In genomic region chr7:44589149-44589548, GRCm38 (mm10) we compare ENCODE assay signal across 8 mouse cellular contexts. TPM values are rescaled to one million over a fixed set of nuclear protein-coding genes. Genes with fewer than 3 reads are reported as not detected.
DNase-seq lines count a peak whose midpoint lies in the region; ATAC-seq and TF ChIP-seq lines count a peak whose summit lies in the region.

No protein-coding gene starts in this region.

- H3K4me2 ChIP-seq in intestine, postnatal 0 days (replicated peaks; ENCODE audit: low read depth) = peak overlapping the region; percentile 73
- H3K4me2 ChIP-seq in limb, embryonic 11.5 days (ENCODE audit: low read depth, severe bottlenecking) = peak overlapping the region; percentile 39
- peak overlapping the region; percentile 100 for H3K4me2 ChIP-seq in midbrain, embryonic 12.5 days (replicated peaks)

- no peak overlapping the region for H3K9ac ChIP-seq in intestine, postnatal 0 days (ENCODE audit: low read depth, low read length)
- H3K9ac ChIP-seq in limb, embryonic 11.5 days (ENCODE audit: low read length) = no peak overlapping the region
- peak overlapping the region; percentile 52; the same call in 1 of the 2 replicates for H3K9ac ChIP-seq in midbrain, embryonic 12.5 days (replicated peaks)

- 0% methylated on average over 24 of the region's 33 CpGs for WGBS in intestine, postnatal 0 days
- WGBS in limb, embryonic 11.5 days = 0% methylated on average over 31 of the region's 33 CpGs
- WGBS in midbrain, embryonic 12.5 days = 0% methylated on average over 33 of the region's 33 CpGs

- H3K4me1 ChIP-seq in intestine, postnatal 0 days (replicated peaks; ENCODE audit: control insufficient read depth, insufficient read depth, low read length) = peaks cover 4% of the 10 kb centered on the region; the same call in 1 of the 2 replicates
- H3K4me1 ChIP-seq in limb, embryonic 11.5 days (ENCODE audit: control insufficient read depth, insufficient read depth, low read length) = peaks cover 15% of the 10 kb centered on the region; the same call in 1 of the 2 replicates
- peaks cover 65% of the 10 kb centered on the region for H3K4me1 ChIP-seq in midbrain, embryonic 12.5 days

- peak; percentile 67 to 86 for DNase-seq in left cerebral cortex, adult 18-20 months (ENCODE audit: low spot score in 2 of 2)
- no peak for DNase-seq in left cerebral cortex, adult 11 months (ENCODE audit: low spot score)
- DNase-seq in cerebellum, postnatal 36 days = peak; percentile 92 to 97
- peak; percentile 85 for DNase-seq in limb, embryonic 11.5 days (ENCODE audit: low spot score)
- peak; percentile 22 to 63 for DNase-seq in spleen, postnatal 10 days (ENCODE audit: low spot score in 2 of 2)

- H3K9me3 ChIP-seq in intestine, postnatal 0 days (ENCODE audit: control insufficient read depth) = no peaks in the 10 kb centered on the region
- no peaks in the 10 kb centered on the region for H3K9me3 ChIP-seq in limb, embryonic 11.5 days (ENCODE audit: control insufficient read depth, low read length)
- no peaks in the 10 kb centered on the region for H3K9me3 ChIP-seq in midbrain, embryonic 12.5 days

- ATAC-seq in granulocyte monocyte progenitor cell, adult 5-6 weeks (replicated peaks; ENCODE audit: poor library complexity, severe bottlenecking) = peak; percentile 54
- ATAC-seq in intestine, postnatal 0 days = no peak
- peak; percentile 40; the same call in 1 of the 2 replicates for ATAC-seq in limb, embryonic 11.5 days (ENCODE audit: insufficient number of reproducible peaks, low FRiP score, low TSS enrichment, low read depth)
- peak; percentile 21; the same call in 1 of the 2 replicates for ATAC-seq in midbrain, embryonic 12.5 days (ENCODE audit: low FRiP score, low read depth)

- TF ChIP-seq CTCF in intestine, postnatal 0 days (IDR thresholded peaks at IDR 0.05; ENCODE audit: low read depth) = peak; percentile 14; the same call in 1 of the 2 replicates

- H3K27ac ChIP-seq in intestine, postnatal 0 days (ENCODE audit: low read depth, low read length) = no peak overlapping the region
- H3K27ac ChIP-seq in limb, embryonic 11.5 days (replicated peaks; ENCODE audit: low read depth, low read length) = no peak overlapping the region
- H3K27ac ChIP-seq in midbrain, embryonic 12.5 days (replicated peaks) = peak overlapping the region; percentile 46; the same call in 1 of the 2 replicates

- no peaks in the 10 kb centered on the region for H3K36me3 ChIP-seq in intestine, postnatal 0 days (ENCODE audit: control insufficient read depth, insufficient read depth)
- H3K36me3 ChIP-seq in limb, embryonic 11.5 days (ENCODE audit: control insufficient read depth, insufficient read depth, low read length) = no peaks in the 10 kb centered on the region
- H3K36me3 ChIP-seq in midbrain, embryonic 12.5 days = no peaks in the 10 kb centered on the region

- H3K4me3 ChIP-seq in intestine, postnatal 0 days (ENCODE audit: low read depth, low read length) = peak overlapping the region; percentile 43
- peak overlapping the region; percentile 11 for H3K4me3 ChIP-seq in limb, embryonic 11.5 days (ENCODE audit: low read depth, low read length)
- peak overlapping the region; percentile 72 for H3K4me3 ChIP-seq in midbrain, embryonic 12.5 days

- H3K27me3 ChIP-seq in intestine, postnatal 0 days (replicated peaks; ENCODE audit: control insufficient read depth, insufficient read depth, low read length) = peaks cover 78% of the 10 kb centered on the region
- peaks cover 78% of the 10 kb centered on the region for H3K27me3 ChIP-seq in limb, embryonic 11.5 days (ENCODE audit: control insufficient read depth, insufficient read depth, low read length)
- H3K27me3 ChIP-seq in midbrain, embryonic 12.5 days = peaks cover 70% of the 10 kb centered on the region

RNA-seq across cellular contexts. Expression of gene Kcnc3, which starts 1.3 kb away (rescaled TPM):
- total RNA-seq in left cerebral cortex, adult 18-20 months (2021) = 100 to 1,000 TPM in 1 of 2 experiments, 10 to 100 TPM in 1; 94.5 to 111 TPM
- total RNA-seq in granulocyte monocyte progenitor cell, adult 5-6 weeks (2014; fragmentation: Nextera tagmentation) = 0.36 and 0.92 TPM in 2 replicates
- total RNA-seq in granulocyte monocyte progenitor cell, adult 5-6 weeks (2017) = 0.05 TPM in 1 of 2 replicates, not detected in the other
- polyA plus RNA-seq in intestine, postnatal 0 days (2015; fragmentation: Nextera tagmentation; extraction: Ambion mirVana) = 0.20 TPM in 2 replicates
- polyA plus RNA-seq in limb, embryonic 11.5 days (2014; fragmentation: Nextera tagmentation; extraction: Ambion mirVana) = 0.31 and 0.36 TPM in 2 replicates
- 2.3 and 2.6 TPM in 2 replicates for polyA plus RNA-seq in midbrain, embryonic 12.5 days (2016; fragmentation: Nextera tagmentation; extraction: Ambion mirVana)

RNA-seq across cellular contexts. Expression of gene Napsa, which starts 17.0 kb away (rescaled TPM):
- total RNA-seq in left cerebral cortex, adult 18-20 months (2021) = under 1 TPM in 1 of 2 experiments, not detected in 1; 0.37 TPM
- 258 and 328 TPM in 2 replicates for total RNA-seq in granulocyte monocyte progenitor cell, adult 5-6 weeks (2014; fragmentation: Nextera tagmentation)
- 107 and 112 TPM in 2 replicates for total RNA-seq in granulocyte monocyte progenitor cell, adult 5-6 weeks (2017)
- 0.99 and 1.1 TPM in 2 replicates for polyA plus RNA-seq in intestine, postnatal 0 days (2015; fragmentation: Nextera tagmentation; extraction: Ambion mirVana)
- 0.44 and 0.61 TPM in 2 replicates for polyA plus RNA-seq in limb, embryonic 11.5 days (2014; fragmentation: Nextera tagmentation; extraction: Ambion mirVana)
- polyA plus RNA-seq in midbrain, embryonic 12.5 days (2016; fragmentation: Nextera tagmentation; extraction: Ambion mirVana) = 0.45 and 0.60 TPM in 2 replicates

RNA-seq across cellular contexts. Expression of gene Nr1h2, which starts 35.4 kb away (rescaled TPM):
- 10 to 100 TPM; 75.2 to 85.6 TPM for total RNA-seq in left cerebral cortex, adult 18-20 months (2021)
- 56.8 and 63.3 TPM in 2 replicates for total RNA-seq in granulocyte monocyte progenitor cell, adult 5-6 weeks (2014; fragmentation: Nextera tagmentation)
- 21.5 and 34.6 TPM in 2 replicates for total RNA-seq in granulocyte monocyte progenitor cell, adult 5-6 weeks (2017)
- polyA plus RNA-seq in intestine, postnatal 0 days (2015; fragmentation: Nextera tagmentation; extraction: Ambion mirVana) = 71.3 and 73.9 TPM in 2 replicates
- polyA plus RNA-seq in limb, embryonic 11.5 days (2014; fragmentation: Nextera tagmentation; extraction: Ambion mirVana) = 70.2 and 72.1 TPM in 2 replicates
- 78.2 and 80.3 TPM in 2 replicates for polyA plus RNA-seq in midbrain, embryonic 12.5 days (2016; fragmentation: Nextera tagmentation; extraction: Ambion mirVana)

RNA-seq across cellular contexts. Expression of gene Pold1, which starts 40.5 kb away (rescaled TPM):
- 10 to 100 TPM in 1 of 2 experiments, 1 to 10 TPM in 1; 9.7 to 10.8 TPM for total RNA-seq in left cerebral cortex, adult 18-20 months (2021)
- total RNA-seq in granulocyte monocyte progenitor cell, adult 5-6 weeks (2014; fragmentation: Nextera tagmentation) = 102 and 131 TPM in 2 replicates
- 63.4 and 70.2 TPM in 2 replicates for total RNA-seq in granulocyte monocyte progenitor cell, adult 5-6 weeks (2017)
- polyA plus RNA-seq in intestine, postnatal 0 days (2015; fragmentation: Nextera tagmentation; extraction: Ambion mirVana) = 16.8 and 18.3 TPM in 2 replicates
- polyA plus RNA-seq in limb, embryonic 11.5 days (2014; fragmentation: Nextera tagmentation; extraction: Ambion mirVana) = 82.5 and 84.3 TPM in 2 replicates
- 94.1 and 96.0 TPM in 2 replicates for polyA plus RNA-seq in midbrain, embryonic 12.5 days (2016; fragmentation: Nextera tagmentation; extraction: Ambion mirVana)

RNA-seq across cellular contexts. Expression of gene Spib, which starts 57.3 kb away (rescaled TPM):
- total RNA-seq in left cerebral cortex, adult 18-20 months (2021) = under 1 TPM; 0.12 to 0.21 TPM
- 0.38 TPM in 1 of 2 replicates, not detected in the other for total RNA-seq in granulocyte monocyte progenitor cell, adult 5-6 weeks (2014; fragmentation: Nextera tagmentation)
- total RNA-seq in granulocyte monocyte progenitor cell, adult 5-6 weeks (2017) = not detected in 2 replicates
- polyA plus RNA-seq in intestine, postnatal 0 days (2015; fragmentation: Nextera tagmentation; extraction: Ambion mirVana) = 0.17 and 0.33 TPM in 2 replicates
- 0.07 and 0.11 TPM in 2 replicates for polyA plus RNA-seq in limb, embryonic 11.5 days (2014; fragmentation: Nextera tagmentation; extraction: Ambion mirVana)
- not detected in 2 replicates for polyA plus RNA-seq in midbrain, embryonic 12.5 days (2016; fragmentation: Nextera tagmentation; extraction: Ambion mirVana)

Comparison
In these comparisons a context has a peak if more than half of its experiments do, and no peak if none do; other contexts are left out.
1. H3K4me2 ChIP-seq: peak in every context shown above with its lines; median percentile 100 in midbrain, embryonic 12.5 days; 73 in intestine, postnatal 0 days; 39 in limb, embryonic 11.5 days.
2. H3K4me3 ChIP-seq: peak in every context shown above with its lines; median percentile 72 in midbrain, embryonic 12.5 days; 43 in intestine, postnatal 0 days; 11 in limb, embryonic 11.5 days.